Mouse (Mus musculus): ENCODE data around the gene Ensa. TPM values are rescaled to one million over a fixed set of nuclear protein-coding genes. Genes with fewer than 3 reads are reported as not detected.

Gene Ensa
- polyA plus RNA-seq, 1 experiment from 2014 or later, result 61.6 TPM

GRCm38 (mm10) chr3:95680673-95681072 is 55.9 kb downstream of the Ensa start:
- WGBS, result 88% methylated on average over 6 of the region's 6 CpGs
- no peaks in the 10 kb centered on the region for H3K9me3 ChIP-seq (ENCODE audit: control insufficient read depth, low read length)
- H3K4me2 ChIP-seq (ENCODE audit: low read depth, low read length), result no peak overlapping the region
- H3K27ac ChIP-seq (ENCODE audit: low read length), result no peak overlapping the region
- H3K36me3 ChIP-seq (ENCODE audit: control insufficient read depth, insufficient read depth, low read length), result peaks cover 4% of the 10 kb centered on the region; the same call in 1 of the 2 replicates
- no peak overlapping the region for H3K4me3 ChIP-seq (ENCODE audit: low read length)
- H3K27me3 ChIP-seq (ENCODE audit: control insufficient read depth, insufficient read depth, low read depth, low read length), result no peaks in the 10 kb centered on the region
- no peak overlapping the region for H3K9ac ChIP-seq (ENCODE audit: low read length)
- no peak for ATAC-seq (ENCODE audit: low read depth)
- peaks cover 13% of the 10 kb centered on the region for H3K4me1 ChIP-seq (replicated peaks; ENCODE audit: control insufficient read depth, insufficient read depth, low read length)

- H3K4me2 ChIP-seq (ENCODE audit: low read depth, low read length), result no peak overlapping the region
- 26% methylated on average over 11 of the region's 11 CpGs for WGBS
Measured at GRCm38 (mm10) chr3:95681365-95681764, 56.6 kb downstream of the Ensa start.

More at GRCm38 (mm10) chr3:95681365-95681764, 56.6 kb downstream of the Ensa start:
- Histone ChIP-seq H3K27me3 (ENCODE audit: control insufficient read depth, insufficient read depth, low read depth, low read length) (no peaks in the 10 kb centered on the region), H3K4me3 (ENCODE audit: low read length) (no peak overlapping the region), H3K27ac (ENCODE audit: low read length) (no peak overlapping the region), H3K9ac (ENCODE audit: low read length) (no peak overlapping the region), H3K9me3 (ENCODE audit: control insufficient read depth, low read length) (no peaks in the 10 kb centered on the region), H3K4me1 (replicated peaks; ENCODE audit: control insufficient read depth, insufficient read depth, low read length) (peaks cover 9% of the 10 kb centered on the region), H3K36me3 (ENCODE audit: control insufficient read depth, insufficient read depth, low read length) (peaks cover 4% of the 10 kb centered on the region; the same call in 1 of the 2 replicates)
- no peak for ATAC-seq (ENCODE audit: low read depth)

Other genes starting within 250 kb of the Ensa start
- gene 4930558C23Rik, start 222.2 kb upstream of the Ensa start, polyA plus RNA-seq (2015; fragmentation: Nextera tagmentation; extraction: Ambion mirVana), result not detected in 2 replicates
- 52.6 and 52.8 TPM in 2 replicates for gene Arnt, start 190.6 kb upstream of the Ensa start, polyA plus RNA-seq (2015; fragmentation: Nextera tagmentation; extraction: Ambion mirVana)
- 5.5 and 12.4 TPM in 2 replicates for gene Ctsk, start 125.7 kb upstream of the Ensa start, polyA plus RNA-seq (2015; fragmentation: Nextera tagmentation; extraction: Ambion mirVana)
- gene Ctss, start 98.2 kb upstream of the Ensa start, polyA plus RNA-seq (2015; fragmentation: Nextera tagmentation; extraction: Ambion mirVana), result 25.7 and 28.1 TPM in 2 replicates
- not detected in 2 replicates for gene Hormad1, start 65.3 kb upstream of the Ensa start, polyA plus RNA-seq (2015; fragmentation: Nextera tagmentation; extraction: Ambion mirVana)
- 34.1 and 35.1 TPM in 2 replicates for gene Golph3l, start 36.1 kb upstream of the Ensa start, polyA plus RNA-seq (2015; fragmentation: Nextera tagmentation; extraction: Ambion mirVana)
- gene Mcl1, start 33.8 kb downstream of the Ensa start, polyA plus RNA-seq (2015; fragmentation: Nextera tagmentation; extraction: Ambion mirVana), result 23.1 and 31.7 TPM in 2 replicates
- 4.4 and 5.5 TPM in 2 replicates for gene Adamtsl4, start 62.9 kb downstream of the Ensa start, polyA plus RNA-seq (2015; fragmentation: Nextera tagmentation; extraction: Ambion mirVana)
- gene Ecm1, start 114.6 kb downstream of the Ensa start, polyA plus RNA-seq (2015; fragmentation: Nextera tagmentation; extraction: Ambion mirVana), result 22.3 and 23.8 TPM in 2 replicates
- 42.5 and 44.2 TPM in 2 replicates for gene Tars2, start 135.2 kb downstream of the Ensa start, polyA plus RNA-seq (2015; fragmentation: Nextera tagmentation; extraction: Ambion mirVana)
- 21.4 and 22.1 TPM in 2 replicates for gene Rprd2, start 193.9 kb downstream of the Ensa start, polyA plus RNA-seq (2015; fragmentation: Nextera tagmentation; extraction: Ambion mirVana)
- gene Prpf3, start 230.9 kb downstream of the Ensa start, polyA plus RNA-seq (2015; fragmentation: Nextera tagmentation; extraction: Ambion mirVana), result 43.5 and 48.0 TPM in 2 replicates
- gene Mrps21, start 246.5 kb downstream of the Ensa start, polyA plus RNA-seq (2015; fragmentation: Nextera tagmentation; extraction: Ambion mirVana), result 326 and 362 TPM in 2 replicates